Mouse (Mus musculus) limb, embryonic 11.5 days (tissue): Measurements from ENCODE around the gene Zp3r. TPM values are rescaled to one million over a fixed set of nuclear protein-coding genes. Genes with fewer than 3 reads are reported as not detected.
A peak's percentile ranks its signal among the peaks of the same experiment; 100 is the strongest.

Source experiments
- ATAC-seq: fragments of 200-750 bp; cut with Nextera tagmentation; 2 replicates; pipeline ENCODE4 v1.8.0; 2017; ENCODE audit warnings: low read depth; ENCODE audit not compliant: insufficient number of reproducible peaks, low FRiP score, low TSS enrichment
- DNase-seq: peaks from one replicate; pipeline ENCODE4 v3.0.0-alpha.2; 2015; ENCODE audit warnings: low spot score
- H3K27ac ChIP-seq: fragments of 300-500 bp; sonication (generic); replicated peaks from 2 replicates; pipeline ENCODE4 v1.5.1; 2014; ENCODE audit warnings: low read depth, mild to moderate bottlenecking, low read length
- H3K27me3 ChIP-seq: fragments of 300-500 bp; sonication (generic); 2 replicates; pipeline ENCODE4 v1.6.1; 2014; ENCODE audit warnings: mild to moderate bottlenecking, low read length, mixed read lengths; ENCODE audit not compliant: control insufficient read depth, insufficient read depth
- H3K36me3 ChIP-seq: fragments of 300-500 bp; sonication (generic); 2 replicates; pipeline ENCODE4 v1.6.1; 2014; ENCODE audit warnings: mild to moderate bottlenecking, low read length, moderate library complexity, mixed read lengths; ENCODE audit not compliant: control insufficient read depth, insufficient read depth
- H3K4me1 ChIP-seq: fragments of 300-500 bp; sonication (generic); 2 replicates; pipeline ENCODE4 v1.6.1; 2014; ENCODE audit warnings: low read length, mixed read lengths; ENCODE audit not compliant: control insufficient read depth, insufficient read depth
- H3K4me2 ChIP-seq: fragments of 300-500 bp; sonication (generic); 2 replicates; pipeline ENCODE4 v1.6.1; 2014; ENCODE audit warnings: low read depth, mild to moderate bottlenecking, moderate library complexity; ENCODE audit not compliant: severe bottlenecking
- H3K4me3 ChIP-seq: fragments of 300-500 bp; sonication (generic); 2 replicates; pipeline ENCODE4 v1.5.1; 2014; ENCODE audit warnings: low read depth, low read length
- H3K9ac ChIP-seq: fragments of 300-500 bp; sonication (generic); 2 replicates; pipeline ENCODE4 v1.6.1; 2014; ENCODE audit warnings: mild to moderate bottlenecking, low read length
- H3K9me3 ChIP-seq: fragments of 300-500 bp; sonication (generic); 2 replicates; pipeline ENCODE4 v1.6.1; 2016; ENCODE audit warnings: low read length; ENCODE audit not compliant: control insufficient read depth
- WGBS: fragments of 180-500 bp; shearing (Covaris S2); extraction: QIAGEN DNeasy Blood & Tissue Kit; methylation state at CpG from one replicate; pipeline ENCODE4 v1.1.7; 2014; 5-methylcytosine and 5-hydroxymethylcytosine counted together
- polyA plus RNA-seq: library from polyadenylated mRNA; unstranded; fragments of >200 nt; fragmentation: Nextera tagmentation; extraction: Ambion mirVana; gene quantifications from 2 replicates; pipeline ENCODE4 v1.2.1, GENCODE M21; 2014

Gene Zp3r
- polyA plus RNA-seq, 1 experiment from 2014 or later = not detected

GRCm38 (mm10) chr1:130596291-130596690 lies 33.1 kb downstream of the Zp3r start:
- Histone ChIP-seq H3K9me3 (no peaks in the 10 kb centered on the region), H3K4me3 (no peak overlapping the region), H3K27me3 (no peaks in the 10 kb centered on the region), H3K9ac (no peak overlapping the region), H3K4me2 (no peak overlapping the region), H3K4me1 (no peaks in the 10 kb centered on the region), H3K36me3 (no peaks in the 10 kb centered on the region), H3K27ac (no peak overlapping the region)
- WGBS = 95% methylated on average over 2 of the region's 2 CpGs
- DNase-seq (no peak), ATAC-seq (no peak)

GRCm38 (mm10) chr1:130588659-130589058 lies 40.8 kb downstream of the Zp3r start:
- DNase-seq = no peak
- H3K9me3 ChIP-seq = no peaks in the 10 kb centered on the region
- 91% methylated on average over 9 of the region's 9 CpGs for WGBS
- no peak overlapping the region for H3K4me3 ChIP-seq
- H3K4me1 ChIP-seq = no peaks in the 10 kb centered on the region
- no peak overlapping the region for H3K4me2 ChIP-seq
- no peak overlapping the region for H3K9ac ChIP-seq
- ATAC-seq = no peak
- H3K36me3 ChIP-seq = no peaks in the 10 kb centered on the region
- H3K27me3 ChIP-seq = no peaks in the 10 kb centered on the region
- no peak overlapping the region for H3K27ac ChIP-seq

GRCm38 (mm10) chr1:130576389-130576788 lies 53.0 kb downstream of the Zp3r start:
- ATAC-seq (no peak), DNase-seq (no peak)
- WGBS = 83% methylated on average over 4 of the region's 4 CpGs
- Histone ChIP-seq H3K9ac (no peak overlapping the region), H3K4me1 (no peaks in the 10 kb centered on the region), H3K36me3 (no peaks in the 10 kb centered on the region), H3K27ac (no peak overlapping the region), H3K4me3 (no peak overlapping the region), H3K4me2 (no peak overlapping the region), H3K27me3 (no peaks in the 10 kb centered on the region), H3K9me3 (no peaks in the 10 kb centered on the region)

- no peaks in the 10 kb centered on the region for H3K4me1 ChIP-seq
- DNase-seq (peak; percentile 59), ATAC-seq (no peak)
- H3K9me3 ChIP-seq = no peaks in the 10 kb centered on the region
- no peak overlapping the region for H3K4me3 ChIP-seq
- no peak overlapping the region for H3K4me2 ChIP-seq
- no peak overlapping the region for H3K9ac ChIP-seq
- no peaks in the 10 kb centered on the region for H3K27me3 ChIP-seq
- no peaks in the 10 kb centered on the region for H3K36me3 ChIP-seq
- H3K27ac ChIP-seq = no peak overlapping the region
Observed at GRCm38 (mm10) chr1:130575962-130576361, 53.5 kb downstream of the Zp3r start.

- no peak for ATAC-seq
- no peaks in the 10 kb centered on the region for H3K9me3 ChIP-seq
- H3K9ac ChIP-seq = no peak overlapping the region
- no peak overlapping the region for H3K27ac ChIP-seq
- no peak overlapping the region for H3K4me3 ChIP-seq
- WGBS = 79% methylated on average over 5 of the region's 5 CpGs
- no peaks in the 10 kb centered on the region for H3K4me1 ChIP-seq
- no peaks in the 10 kb centered on the region for H3K27me3 ChIP-seq
- no peak overlapping the region for H3K4me2 ChIP-seq
- no peak for DNase-seq
- H3K36me3 ChIP-seq = no peaks in the 10 kb centered on the region
Observed at GRCm38 (mm10) chr1:130551407-130552249, 77.8 kb downstream of the Zp3r start.

- Histone ChIP-seq H3K9me3 (no peaks in the 10 kb centered on the region), H3K9ac (no peak overlapping the region), H3K4me3 (no peak overlapping the region), H3K36me3 (no peaks in the 10 kb centered on the region), H3K27me3 (no peaks in the 10 kb centered on the region), H3K4me2 (no peak overlapping the region), H3K4me1 (no peaks in the 10 kb centered on the region), H3K27ac (no peak overlapping the region)
- WGBS = 70% methylated on average over 19 of the region's 19 CpGs
- ATAC-seq (no peak), DNase-seq (peak; percentile 29)
Observed at GRCm38 (mm10) chr1:130550242-130551167, 78.9 kb downstream of the Zp3r start.

GRCm38 (mm10) chr1:130549698-130550097 lies 79.7 kb downstream of the Zp3r start:
- Histone ChIP-seq H3K9me3 (no peaks in the 10 kb centered on the region), H3K4me1 (no peaks in the 10 kb centered on the region), H3K27ac (no peak overlapping the region), H3K4me2 (no peak overlapping the region), H3K9ac (no peak overlapping the region), H3K4me3 (no peak overlapping the region), H3K36me3 (no peaks in the 10 kb centered on the region), H3K27me3 (no peaks in the 10 kb centered on the region)
- 76% methylated on average over 6 of the region's 6 CpGs for WGBS
- DNase-seq = no peak
- no peak for ATAC-seq

GRCm38 (mm10) chr1:130549160-130549559 lies 80.3 kb downstream of the Zp3r start:
- no peaks in the 10 kb centered on the region for H3K9me3 ChIP-seq

More at GRCm38 (mm10) chr1:130549160-130549559, 80.3 kb downstream of the Zp3r start:
- no peak overlapping the region for H3K4me3 ChIP-seq
- DNase-seq (peak; percentile 67), ATAC-seq (peak; percentile 58; the same call in 1 of the 2 replicates)
- no peaks in the 10 kb centered on the region for H3K36me3 ChIP-seq
- no peak overlapping the region for H3K27ac ChIP-seq
- H3K9ac ChIP-seq = no peak overlapping the region
- no peaks in the 10 kb centered on the region for H3K4me1 ChIP-seq
- H3K4me2 ChIP-seq = no peak overlapping the region
- whole genome bisulfite sequencing = 39% methylated on average over 7 of the region's 7 CpGs
- H3K27me3 ChIP-seq = no peaks in the 10 kb centered on the region
